Mouse (Mus musculus) midbrain, embryonic 16.5 days (tissue): ENCODE data around the gene Alpk1. TPM values are rescaled to one million over a fixed set of nuclear protein-coding genes. Genes with fewer than 3 reads are reported as not detected.
A peak's percentile ranks its signal among the peaks of the same experiment; 100 is the strongest.

Experiments used
- ATAC-seq: fragments of 200-750 bp; cut with Nextera tagmentation; 2 replicates; pipeline ENCODE4 v1.8.0; 2017; ENCODE audit warnings: moderate TSS enrichment
- H3K27ac ChIP-seq: fragments of 300-500 bp; sonication (generic); 2 replicates; pipeline ENCODE4 v1.5.1; 2014; ENCODE audit warnings: mild to moderate bottlenecking, low read length, mixed read lengths
- H3K27me3 ChIP-seq: fragments of 300-500 bp; sonication (generic); 2 replicates; pipeline ENCODE4 v1.6.1; 2014; ENCODE audit warnings: low read depth, low read length, mixed read lengths; ENCODE audit not compliant: control insufficient read depth, insufficient read depth
- H3K36me3 ChIP-seq: fragments of 300-500 bp; sonication (generic); 2 replicates; pipeline ENCODE4 v1.6.1; 2014; ENCODE audit warnings: mild to moderate bottlenecking, low read length, moderate library complexity, mixed read lengths; ENCODE audit not compliant: control insufficient read depth, insufficient read depth
- H3K4me1 ChIP-seq: fragments of 300-500 bp; sonication (generic); 2 replicates; pipeline ENCODE4 v1.6.1; 2014; ENCODE audit warnings: mild to moderate bottlenecking, low read length, mixed read lengths; ENCODE audit not compliant: control insufficient read depth, insufficient read depth
- H3K4me2 ChIP-seq: fragments of 300-500 bp; sonication (generic); 2 replicates; pipeline ENCODE4 v1.6.1; 2014; ENCODE audit warnings: mild to moderate bottlenecking, low read length, mixed read lengths
- H3K4me3 ChIP-seq: fragments of 300-500 bp; sonication (generic); 2 replicates; pipeline ENCODE4 v1.5.1; 2014; ENCODE audit warnings: low read depth, mild to moderate bottlenecking, low read length, moderate library complexity, mixed read lengths
- H3K9ac ChIP-seq: fragments of 300-500 bp; sonication (generic); 2 replicates; pipeline ENCODE4 v1.6.1; 2014; ENCODE audit warnings: low read depth, low read length, mixed read lengths
- H3K9me3 ChIP-seq: fragments of 300-500 bp; sonication (generic); replicated peaks from 2 replicates; pipeline ENCODE4 v1.6.1; 2014; ENCODE audit warnings: mild to moderate bottlenecking, low read length, mixed read lengths; ENCODE audit not compliant: control insufficient read depth, poor library complexity, severe bottlenecking
- WGBS: fragments of 180-500 bp; shearing (Covaris S2); extraction: QIAGEN DNeasy Blood & Tissue Kit; methylation state at CpG from one replicate; pipeline ENCODE4 v1.1.7; 2014; 5-methylcytosine and 5-hydroxymethylcytosine counted together
- polyA plus RNA-seq: library from polyadenylated mRNA; unstranded; fragments of >200 nt; fragmentation: Nextera tagmentation; extraction: Ambion mirVana; gene quantifications from 2 replicates; pipeline ENCODE4 v1.2.1, GENCODE M21; 2015

Alpk1 gene
- 0.38 and 0.73 TPM in 2 replicates for polyA plus RNA-seq

DNA sequence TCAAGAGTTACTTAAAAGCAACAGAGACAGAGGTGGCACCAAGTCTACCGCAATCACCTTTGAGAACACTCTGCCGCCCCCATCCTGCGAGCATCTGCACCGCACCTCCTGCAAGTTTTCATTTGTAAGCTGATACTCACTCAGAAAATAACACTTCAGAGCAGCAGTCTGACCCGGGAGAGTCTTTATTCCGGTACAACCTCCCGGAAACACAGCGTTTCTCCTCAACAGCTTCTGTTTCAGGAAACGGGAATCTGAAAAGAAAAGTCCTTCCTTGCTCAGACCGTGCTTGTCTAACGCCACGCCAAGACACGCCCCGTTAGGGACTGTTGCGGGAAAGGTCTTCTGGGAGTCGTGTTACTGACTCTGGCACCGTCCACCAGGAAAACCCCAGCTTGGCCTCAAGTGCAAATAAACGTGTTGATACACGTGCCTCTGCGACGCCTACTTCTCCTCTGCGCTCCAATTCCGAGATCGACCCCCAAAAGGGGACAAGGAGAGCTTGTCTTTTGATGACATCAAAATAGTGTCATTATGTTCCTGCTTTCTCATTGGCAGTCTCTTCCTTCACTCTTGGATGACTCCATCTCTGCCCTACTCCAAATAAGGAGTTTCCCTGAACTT, at the start of gene Alpk1:
Gene Alpk1, minus strand, starts transcription at position 507 of the 624 bp plus-strand sequence.
- H3K9ac ChIP-seq, result 0 out of 2 replicates have a peak within 1 kb of the TSS, but pooled peaks have one; percentile 39
- H3K27ac ChIP-seq, result no peak within 1 kb of the TSS
- no peaks in the 10 kb centered on the region; the same call in 1 of the 2 replicates for H3K4me1 ChIP-seq
- H3K4me3 ChIP-seq, result peak within 1 kb of the TSS; percentile 33
- H3K27me3 ChIP-seq, result no peaks in the 10 kb centered on the region; the same call in none of the 2 replicates
- 3% methylated on average over 24 of the region's 24 CpGs for WGBS
- H3K9me3 ChIP-seq, result no peaks in the 10 kb centered on the region
- no peak for ATAC-seq
- H3K36me3 ChIP-seq, result no peaks in the 10 kb centered on the region
- peak within 1 kb of the TSS; percentile 54 for H3K4me2 ChIP-seq

DNA sequence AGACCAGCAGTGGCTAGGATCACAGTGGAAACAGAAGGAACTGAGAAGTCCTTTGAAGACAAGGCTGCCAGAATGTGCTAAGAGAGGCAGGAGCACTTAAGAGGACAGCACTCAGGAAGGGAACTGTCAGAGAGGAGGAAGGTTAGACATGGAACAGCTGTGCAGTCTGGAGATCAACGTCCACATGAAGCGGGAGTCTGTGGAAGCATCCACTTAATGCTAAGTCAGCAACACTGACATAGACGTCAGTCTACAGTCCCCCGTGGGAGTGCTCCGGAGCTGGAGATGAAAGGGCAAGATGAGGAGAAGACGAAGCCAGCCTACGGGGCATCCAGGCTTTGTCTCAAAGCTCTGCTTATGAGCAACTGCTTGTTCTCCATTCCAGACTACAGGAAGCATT, 46.8 kb upstream of the Alpk1 start:
- Histone ChIP-seq H3K4me3 (no peak overlapping the region), H3K4me1 (peaks cover 11% of the 10 kb centered on the region), H3K27me3 (no peaks in the 10 kb centered on the region), H3K4me2 (no peak overlapping the region), H3K27ac (no peak overlapping the region), H3K36me3 (no peaks in the 10 kb centered on the region), H3K9ac (no peak overlapping the region), H3K9me3 (no peaks in the 10 kb centered on the region)
- ATAC-seq, result no peak; the same call in 1 of the 2 replicates
- 29% methylated on average over 7 of the region's 7 CpGs for WGBS

DNA sequence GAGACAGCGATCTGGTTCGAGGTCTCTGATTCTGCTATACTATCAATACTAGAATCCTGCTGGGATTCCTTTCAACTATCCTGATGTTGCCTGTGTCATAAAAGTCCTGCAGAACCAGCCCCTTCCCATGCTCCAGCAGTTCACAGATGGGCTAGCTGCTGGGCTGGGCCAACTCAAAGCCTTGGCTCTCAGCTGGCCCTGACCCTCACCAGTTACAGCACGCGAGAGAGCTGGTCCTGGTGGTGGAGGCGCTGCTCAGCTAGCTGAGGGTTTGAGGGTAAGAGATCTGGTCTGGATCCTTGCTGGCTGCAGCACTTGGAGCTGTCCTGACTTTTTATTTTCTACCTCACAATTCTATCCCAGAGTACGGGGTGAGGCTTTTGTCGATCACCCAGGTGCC, 46.2 kb upstream of the Alpk1 start:
- peaks cover 11% of the 10 kb centered on the region for H3K4me1 ChIP-seq
- H3K4me3 ChIP-seq, result no peak overlapping the region
- peak; percentile 50; the same call in 1 of the 2 replicates for ATAC-seq
- no peak overlapping the region for H3K4me2 ChIP-seq
- no peaks in the 10 kb centered on the region for H3K36me3 ChIP-seq
- H3K9me3 ChIP-seq, result no peaks in the 10 kb centered on the region
- no peak overlapping the region for H3K27ac ChIP-seq
- 79% methylated on average over 7 of the region's 7 CpGs for WGBS
- H3K9ac ChIP-seq, result no peak overlapping the region
- H3K27me3 ChIP-seq, result no peaks in the 10 kb centered on the region

DNA sequence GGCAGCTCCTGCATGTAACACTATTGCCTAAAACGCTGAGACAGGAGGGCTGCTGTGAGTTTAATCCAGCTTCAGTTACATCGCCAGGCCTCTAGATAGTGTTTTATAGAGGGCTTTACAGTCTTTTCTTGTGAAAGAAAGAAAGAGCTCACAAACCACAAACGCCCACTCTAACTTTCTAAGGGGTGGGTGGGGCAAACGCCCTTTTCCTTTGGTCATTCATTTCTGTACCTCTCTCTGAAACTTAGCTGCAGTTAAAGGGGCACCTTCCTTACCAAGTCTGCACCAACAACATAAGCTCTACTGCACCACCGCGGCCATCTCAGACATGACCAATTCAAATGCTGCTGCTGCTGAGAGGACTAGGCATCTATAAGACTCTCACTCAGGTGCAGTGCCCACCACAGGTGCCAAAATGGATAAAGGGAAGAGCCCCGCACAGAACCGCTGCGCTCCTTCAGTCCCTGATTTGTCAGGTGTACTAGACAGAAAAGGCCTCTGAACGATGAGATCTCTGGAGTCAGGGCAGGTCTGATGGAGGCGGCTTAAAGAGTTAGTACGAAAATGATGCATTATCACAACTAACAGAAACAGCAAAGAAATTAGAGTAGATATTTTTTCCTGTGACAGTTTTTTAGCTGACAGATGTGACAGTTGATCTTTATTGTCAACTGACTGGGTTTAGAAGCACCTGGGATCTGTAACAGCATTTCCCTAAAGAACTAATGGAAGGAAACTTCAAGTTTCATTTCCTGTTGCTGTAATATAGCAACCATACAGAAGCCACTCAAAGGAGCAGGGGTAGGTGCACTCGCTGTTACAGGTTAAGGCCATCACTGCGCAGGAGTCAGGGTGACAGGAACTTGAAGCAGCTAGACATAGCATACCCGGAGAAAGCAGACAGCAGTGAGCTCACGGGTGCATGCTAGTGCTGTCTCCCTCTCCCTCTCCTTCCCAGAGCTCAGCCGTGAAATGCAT, 43.8 kb upstream of the Alpk1 start:
- no peak overlapping the region for H3K27ac ChIP-seq
- no peak overlapping the region for H3K9ac ChIP-seq
- ATAC-seq, result no peak
- peaks cover 9% of the 10 kb centered on the region; the same call in 1 of the 2 replicates for H3K36me3 ChIP-seq
- H3K4me3 ChIP-seq, result no peak overlapping the region
- no peaks in the 10 kb centered on the region for H3K9me3 ChIP-seq
- H3K4me2 ChIP-seq, result no peak overlapping the region
- 80% methylated on average over 17 of the region's 17 CpGs for WGBS
- H3K4me1 ChIP-seq, result peaks cover 11% of the 10 kb centered on the region
- H3K27me3 ChIP-seq, result no peaks in the 10 kb centered on the region

DNA sequence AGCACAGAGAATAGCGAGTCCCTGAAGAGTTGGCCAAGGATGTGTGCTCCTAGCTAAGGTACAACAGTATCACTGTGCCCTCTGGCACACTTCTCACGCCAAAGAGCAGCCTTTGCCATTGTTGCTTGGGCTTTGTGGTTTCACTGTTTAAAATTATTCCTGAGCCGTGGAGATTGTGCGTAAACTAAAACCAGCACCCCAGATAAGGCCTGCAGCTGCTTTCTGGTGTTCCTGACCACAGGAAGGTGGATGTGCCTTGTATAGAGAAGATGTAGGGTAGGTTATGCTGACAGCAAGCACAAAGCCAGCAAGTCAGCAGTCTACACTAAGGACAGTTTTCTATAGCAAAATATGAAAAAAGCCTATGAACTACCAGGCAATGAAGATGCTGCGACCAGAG, 40.9 kb upstream of the Alpk1 start:
- H3K36me3 ChIP-seq, result peaks cover 14% of the 10 kb centered on the region; the same call in 1 of the 2 replicates
- no peak overlapping the region for H3K4me3 ChIP-seq
- H3K4me1 ChIP-seq, result no peaks in the 10 kb centered on the region
- no peaks in the 10 kb centered on the region for H3K27me3 ChIP-seq
- no peak overlapping the region for H3K4me2 ChIP-seq
- 90% methylated on average over 5 of the region's 5 CpGs for WGBS
- H3K27ac ChIP-seq, result no peak overlapping the region
- no peak for ATAC-seq
- no peak overlapping the region for H3K9ac ChIP-seq
- H3K9me3 ChIP-seq, result no peaks in the 10 kb centered on the region

DNA sequence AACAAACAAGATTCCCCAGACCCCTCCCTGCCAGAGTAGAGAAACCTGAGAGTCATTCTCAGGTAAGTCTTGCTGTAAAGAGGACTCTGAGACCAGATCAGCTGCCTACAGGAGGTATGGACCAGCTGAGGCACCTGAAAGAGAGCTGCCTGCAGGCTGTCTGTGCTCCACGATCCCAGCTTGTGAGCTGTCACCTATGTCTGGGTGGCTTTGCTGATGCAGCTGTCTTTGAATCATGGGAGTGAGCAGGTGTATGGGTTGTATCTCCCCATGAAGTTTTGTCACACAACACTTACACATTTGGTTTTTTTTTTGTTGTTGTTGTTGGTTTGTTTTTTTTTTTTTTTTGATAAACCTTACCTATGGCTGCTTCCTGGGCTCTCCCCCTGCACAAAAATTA, 40.1 kb upstream of the Alpk1 start:
- H3K9me3 ChIP-seq, result no peaks in the 10 kb centered on the region
- ATAC-seq, result no peak
- H3K27me3 ChIP-seq, result no peaks in the 10 kb centered on the region
- no peak overlapping the region for H3K4me2 ChIP-seq
- H3K36me3 ChIP-seq, result peaks cover 14% of the 10 kb centered on the region; the same call in 1 of the 2 replicates
- no peak overlapping the region for H3K9ac ChIP-seq
- 94% methylated on average over 1 of the region's 1 CpGs for WGBS
- no peaks in the 10 kb centered on the region for H3K4me1 ChIP-seq
- H3K27ac ChIP-seq, result no peak overlapping the region
- no peak overlapping the region for H3K4me3 ChIP-seq

DNA sequence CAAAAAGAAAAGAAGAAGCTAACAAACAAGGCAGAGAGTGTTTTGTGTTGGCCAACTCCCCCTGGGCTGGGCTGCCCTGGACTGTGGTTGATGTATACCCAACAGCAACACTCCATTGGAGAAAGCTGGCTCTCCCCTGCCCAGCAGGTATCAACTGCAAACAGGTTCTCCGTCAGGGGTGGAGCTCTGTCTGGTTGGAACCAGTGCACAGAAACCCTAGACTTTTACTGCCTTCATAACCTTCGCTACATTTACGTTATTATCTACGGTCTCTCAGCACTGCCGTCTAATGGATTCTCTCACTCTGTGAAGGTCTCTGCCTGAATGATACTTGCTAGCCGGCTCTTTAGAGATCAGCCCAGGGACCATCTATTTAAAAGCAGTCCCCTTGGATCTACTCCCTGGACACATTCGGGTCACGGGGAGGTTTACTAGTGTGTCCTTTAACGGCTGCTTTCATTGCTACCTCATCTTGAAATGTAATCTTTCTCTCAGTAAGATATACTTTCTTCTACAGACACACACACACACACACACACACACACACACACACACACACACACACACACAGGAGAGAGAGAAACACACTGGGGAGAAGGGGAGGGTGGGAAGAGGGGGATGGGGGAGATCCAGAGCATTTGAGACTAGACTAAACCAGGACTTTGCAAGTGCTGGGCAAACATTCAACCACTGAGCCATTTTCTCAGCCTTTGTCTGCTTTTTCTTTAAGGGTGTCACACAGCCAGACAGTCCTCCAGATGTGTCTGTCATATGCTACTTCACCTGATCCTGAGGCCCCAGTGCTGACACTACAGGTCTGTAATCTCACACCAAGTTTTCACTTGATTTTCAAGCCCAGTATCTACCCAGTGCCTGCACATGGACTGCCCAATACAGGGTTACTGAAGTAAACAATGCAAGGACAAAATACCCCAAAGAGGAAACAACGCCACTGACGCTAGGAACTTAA, 38.7 kb upstream of the Alpk1 start:
- 89% methylated on average over 11 of the region's 11 CpGs for WGBS
- Histone ChIP-seq H3K27ac (no peak overlapping the region), H3K4me3 (no peak overlapping the region), H3K9me3 (no peaks in the 10 kb centered on the region), H3K4me1 (no peaks in the 10 kb centered on the region), H3K36me3 (peaks cover 14% of the 10 kb centered on the region; the same call in 1 of the 2 replicates), H3K9ac (no peak overlapping the region), H3K4me2 (no peak overlapping the region), H3K27me3 (no peaks in the 10 kb centered on the region)
- ATAC-seq, result no peak

DNA sequence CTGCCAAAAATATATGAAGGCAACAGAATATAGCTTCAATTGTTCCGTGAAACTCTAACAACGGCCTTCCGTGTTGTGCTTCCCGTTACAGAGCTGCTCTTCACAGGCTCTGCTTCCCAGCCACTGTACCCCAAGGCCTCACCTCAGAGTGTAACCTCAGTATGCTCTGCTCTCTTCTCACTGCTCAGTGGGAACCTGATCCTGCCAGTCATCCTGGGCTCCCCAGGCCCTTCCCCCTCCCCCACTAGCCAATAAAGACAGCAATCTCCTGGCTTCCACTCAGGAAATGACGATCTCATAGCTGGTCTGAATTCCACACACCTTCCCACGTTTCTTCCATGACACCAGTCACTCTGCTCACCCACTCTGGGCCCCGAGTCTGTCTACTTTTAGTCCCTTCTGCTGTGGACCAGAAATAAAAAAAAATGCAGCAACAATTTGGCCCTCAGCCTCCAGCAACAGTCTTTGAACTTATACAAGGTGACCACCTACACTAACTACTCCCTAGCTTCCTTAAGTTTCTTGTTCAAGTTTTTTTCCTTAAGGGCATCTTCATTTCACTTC, 36.9 kb upstream of the Alpk1 start:
- Histone ChIP-seq H3K9me3 (no peaks in the 10 kb centered on the region), H3K36me3 (peaks cover 14% of the 10 kb centered on the region; the same call in 1 of the 2 replicates), H3K27ac (no peak overlapping the region), H3K9ac (no peak overlapping the region), H3K4me2 (no peak overlapping the region), H3K27me3 (no peaks in the 10 kb centered on the region), H3K4me1 (no peaks in the 10 kb centered on the region), H3K4me3 (no peak overlapping the region)
- WGBS, result 83% methylated on average over 7 of the region's 7 CpGs
- ATAC-seq, result no peak
